8 mouse cellular contexts compared by ENCODE assay signal in genomic region chr19:6297641-6298040, GRCm38 (mm10). TPM values are rescaled to one million over a fixed set of nuclear protein-coding genes. Genes with fewer than 3 reads are reported as not detected.
DNase-seq lines count a peak whose midpoint lies in the region; ATAC-seq and TF ChIP-seq lines count a peak whose summit lies in the region.

No protein-coding gene starts in this region.

- no peak overlapping the region for H3K27ac ChIP-seq in midbrain, embryonic 16.5 days (ENCODE audit: low read length)
- H3K27ac ChIP-seq in midbrain, postnatal 0 days (ENCODE audit: low read depth, low read length), result no peak overlapping the region

- peak; percentile 98 for DNase-seq in heart, adult 11 months
- DNase-seq in heart, postnatal 4 days, result no peak
- peak; percentile 78 to 79 for DNase-seq in heart, adult 9 months (ENCODE audit: low spot score in 2 of 2)
- peak; percentile 79 for DNase-seq in lung, postnatal 36 days
- DNase-seq in midbrain, postnatal 0 days (ENCODE audit: low spot score), result no peak
- no peak for DNase-seq in left cerebral cortex, postnatal 10 days (ENCODE audit: extremely low spot score in 1 of 2, low spot score in 2 of 2)

- H3K9me3 ChIP-seq in midbrain, embryonic 16.5 days (replicated peaks; ENCODE audit: control insufficient read depth, low read length, poor library complexity, severe bottlenecking), result no peaks in the 10 kb centered on the region
- no peaks in the 10 kb centered on the region for H3K9me3 ChIP-seq in midbrain, postnatal 0 days (ENCODE audit: low read length)

- peaks cover 37% of the 10 kb centered on the region for H3K36me3 ChIP-seq in midbrain, embryonic 16.5 days (ENCODE audit: control insufficient read depth, insufficient read depth, low read length)
- peaks cover 56% of the 10 kb centered on the region for H3K36me3 ChIP-seq in midbrain, postnatal 0 days (ENCODE audit: insufficient read depth, low read length)

- no peaks in the 10 kb centered on the region for H3K27me3 ChIP-seq in midbrain, embryonic 16.5 days (ENCODE audit: control insufficient read depth, insufficient read depth, low read depth, low read length)
- H3K27me3 ChIP-seq in midbrain, postnatal 0 days (ENCODE audit: insufficient read depth, low read length), result no peaks in the 10 kb centered on the region

- no peak overlapping the region for H3K4me2 ChIP-seq in midbrain, embryonic 16.5 days (ENCODE audit: low read length)
- H3K4me2 ChIP-seq in midbrain, postnatal 0 days (ENCODE audit: low read depth, low read length, poor library complexity, severe bottlenecking), result no peak overlapping the region

- no peaks in the 10 kb centered on the region for H3K4me1 ChIP-seq in midbrain, embryonic 16.5 days (ENCODE audit: control insufficient read depth, insufficient read depth, low read length)
- H3K4me1 ChIP-seq in midbrain, postnatal 0 days (ENCODE audit: insufficient read depth, low read length), result no peaks in the 10 kb centered on the region

- no peak overlapping the region for H3K9ac ChIP-seq in midbrain, embryonic 16.5 days (ENCODE audit: low read depth, low read length)
- H3K9ac ChIP-seq in midbrain, postnatal 0 days (replicated peaks; ENCODE audit: low read length, poor library complexity, severe bottlenecking), result no peak overlapping the region

- intact Hi-C loops in left cerebral cortex, postnatal 10 days (cut with DNase I), result no loop called here

- H3K4me3 ChIP-seq in midbrain, embryonic 16.5 days (ENCODE audit: low read depth, low read length), result no peak overlapping the region
- no peak overlapping the region for H3K4me3 ChIP-seq in midbrain, postnatal 0 days (ENCODE audit: low read depth, low read length)

- 95% methylated on average over 9 of the region's 9 CpGs for WGBS in midbrain, embryonic 16.5 days
- 95% methylated on average over 9 of the region's 9 CpGs for WGBS in midbrain, postnatal 0 days

- ATAC-seq in activated CD4-positive, CD25-positive, alpha-beta regulatory T cell, adult 4 months, result peak; percentile 58
- no peak for ATAC-seq in midbrain, embryonic 16.5 days
- no peak for ATAC-seq in midbrain, postnatal 0 days (ENCODE audit: low FRiP score)

- TF ChIP-seq CTCF in midbrain, postnatal 0 days (IDR thresholded peaks at IDR 0.05), result no peak

RNA-seq across cellular contexts. Expression of gene Cdc42bpg, which starts 8.6 kb away (rescaled TPM):
- 1 to 10 TPM; 8.2 to 10.0 TPM for total RNA-seq in heart, postnatal 4 days (2021)
- under 1 TPM; 0.11 to 0.17 TPM for polyA plus RNA-seq in activated CD4-positive, CD25-positive, alpha-beta regulatory T cell, adult 4 months (2017; shearing (Covaris generic))
- 0.34 and 0.35 TPM in 2 replicates for polyA plus RNA-seq in midbrain, embryonic 16.5 days (2015; fragmentation: Nextera tagmentation; extraction: Ambion mirVana)
- 4.8 and 5.4 TPM in 2 replicates for total RNA-seq in midbrain, postnatal 0 days (2014; rRNA removed)
- polyA plus RNA-seq in midbrain, postnatal 0 days (2015; fragmentation: Nextera tagmentation; extraction: Ambion mirVana), result 0.20 and 0.67 TPM in 2 replicates
- total RNA-seq in left cerebral cortex, postnatal 10 days (2021), result 1 to 10 TPM; 2.6 to 4.8 TPM

RNA-seq across cellular contexts. Expression of gene Ehd1, which starts 21.1 kb away (rescaled TPM):
- 100 to 1,000 TPM in 1 of 2 experiments, 10 to 100 TPM in 1; 97.8 to 114 TPM for total RNA-seq in heart, postnatal 4 days (2021)
- 10 to 100 TPM; 11.0 to 15.2 TPM for polyA plus RNA-seq in activated CD4-positive, CD25-positive, alpha-beta regulatory T cell, adult 4 months (2017; shearing (Covaris generic))
- polyA plus RNA-seq in midbrain, embryonic 16.5 days (2015; fragmentation: Nextera tagmentation; extraction: Ambion mirVana), result 99.6 and 103 TPM in 2 replicates
- 117 and 139 TPM in 2 replicates for total RNA-seq in midbrain, postnatal 0 days (2014; rRNA removed)
- 73.0 and 74.0 TPM in 2 replicates for polyA plus RNA-seq in midbrain, postnatal 0 days (2015; fragmentation: Nextera tagmentation; extraction: Ambion mirVana)
- 10 to 100 TPM; 45.0 to 49.0 TPM for total RNA-seq in left cerebral cortex, postnatal 10 days (2021)

RNA-seq across cellular contexts. Expression of gene Men1, which starts 37.1 kb away (rescaled TPM):
- total RNA-seq in heart, postnatal 4 days (2021), result 10 to 100 TPM; 16.6 to 18.5 TPM
- 10 to 100 TPM; 13.9 to 19.1 TPM for polyA plus RNA-seq in activated CD4-positive, CD25-positive, alpha-beta regulatory T cell, adult 4 months (2017; shearing (Covaris generic))
- 71.4 and 74.8 TPM in 2 replicates for polyA plus RNA-seq in midbrain, embryonic 16.5 days (2015; fragmentation: Nextera tagmentation; extraction: Ambion mirVana)
- 59.6 and 85.6 TPM in 2 replicates for total RNA-seq in midbrain, postnatal 0 days (2014; rRNA removed)
- 56.8 and 60.6 TPM in 2 replicates for polyA plus RNA-seq in midbrain, postnatal 0 days (2015; fragmentation: Nextera tagmentation; extraction: Ambion mirVana)
- 10 to 100 TPM; 65.8 to 66.4 TPM for total RNA-seq in left cerebral cortex, postnatal 10 days (2021)

RNA-seq across cellular contexts. Expression of gene Map4k2, which starts 43.3 kb away (rescaled TPM):
- 10 to 100 TPM; 37.5 to 42.8 TPM for total RNA-seq in heart, postnatal 4 days (2021)
- 100 to 1,000 TPM in 1 of 2 experiments, 10 to 100 TPM in 1; 82.0 to 116 TPM for polyA plus RNA-seq in activated CD4-positive, CD25-positive, alpha-beta regulatory T cell, adult 4 months (2017; shearing (Covaris generic))
- 19.0 and 20.1 TPM in 2 replicates for polyA plus RNA-seq in midbrain, embryonic 16.5 days (2015; fragmentation: Nextera tagmentation; extraction: Ambion mirVana)
- total RNA-seq in midbrain, postnatal 0 days (2014; rRNA removed), result 70.6 and 86.8 TPM in 2 replicates
- 18.1 TPM in 2 replicates for polyA plus RNA-seq in midbrain, postnatal 0 days (2015; fragmentation: Nextera tagmentation; extraction: Ambion mirVana)
- total RNA-seq in left cerebral cortex, postnatal 10 days (2021), result 10 to 100 TPM; 72.1 to 80.9 TPM

RNA-seq across cellular contexts. Expression of gene Atg2a, which starts 56.2 kb away (rescaled TPM):
- 10 to 100 TPM; 15.9 to 16.2 TPM for total RNA-seq in heart, postnatal 4 days (2021)
- polyA plus RNA-seq in activated CD4-positive, CD25-positive, alpha-beta regulatory T cell, adult 4 months (2017; shearing (Covaris generic)), result 10 to 100 TPM in 1 of 2 experiments, 1 to 10 TPM in 1; 7.4 to 17.2 TPM
- polyA plus RNA-seq in midbrain, embryonic 16.5 days (2015; fragmentation: Nextera tagmentation; extraction: Ambion mirVana), result 12.9 and 15.5 TPM in 2 replicates
- 34.3 and 38.2 TPM in 2 replicates for total RNA-seq in midbrain, postnatal 0 days (2014; rRNA removed)
- polyA plus RNA-seq in midbrain, postnatal 0 days (2015; fragmentation: Nextera tagmentation; extraction: Ambion mirVana), result 9.6 and 9.7 TPM in 2 replicates
- total RNA-seq in left cerebral cortex, postnatal 10 days (2021), result 10 to 100 TPM; 32.9 to 34.9 TPM

Comparison
In these comparisons a context has a peak if more than half of its experiments do, and no peak if none do; other contexts are left out.
1. DNase-seq: peak in heart, adult 11 months (single experiment), heart, adult 9 months (2 of 2) and lung, postnatal 36 days (single experiment); none in heart, postnatal 4 days (single experiment), midbrain, postnatal 0 days (single experiment) and left cerebral cortex, postnatal 10 days (0 of 2).